9 mouse cellular contexts compared by ENCODE assay signal in the genomic region with DNA sequence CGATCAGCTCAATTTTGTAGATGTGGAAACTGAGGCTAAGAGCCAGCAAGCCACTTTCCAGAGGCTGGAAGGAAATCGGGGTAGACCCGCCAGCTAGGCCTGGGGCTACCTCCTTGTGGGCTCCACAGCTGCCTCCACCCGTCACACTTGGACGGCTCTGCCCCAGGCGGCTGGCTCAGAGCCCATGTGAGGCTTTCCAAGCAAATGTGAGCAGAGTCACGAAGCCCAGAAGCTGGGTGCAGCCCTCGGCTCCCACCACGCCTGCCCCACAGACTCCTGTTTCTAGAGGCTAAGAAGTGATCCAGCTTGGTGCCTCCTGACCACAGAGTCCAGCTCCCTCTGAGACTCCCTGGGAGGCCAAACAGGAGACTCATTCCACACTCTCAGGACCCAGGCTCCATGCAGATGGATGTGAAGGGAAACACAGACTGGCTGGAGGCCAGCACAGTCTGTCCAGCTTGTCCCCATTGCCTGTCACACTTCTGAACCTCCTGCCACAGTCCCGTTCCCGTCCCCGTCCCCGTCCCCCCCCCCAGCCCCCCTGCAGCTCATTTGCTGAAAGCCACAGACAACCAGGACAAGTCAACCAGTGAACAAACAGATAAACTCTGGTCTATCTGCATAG. TPM values are rescaled to one million over a fixed set of nuclear protein-coding genes. Genes with fewer than 3 reads are reported as not detected.
A peak's percentile ranks its signal among the peaks of the same experiment; 100 is the strongest.
DNase-seq lines count a peak whose midpoint lies in the region; ATAC-seq lines count a peak whose summit lies in the region.
"Had no signal": no experiment of that assay in that cellular context is flagged by ENCODE, and none has a peak within 500 bp of the region (broad histone marks: within the 10 kb centered on the region; RNA-seq: fewer than 3 reads in every experiment).

No protein-coding gene starts in this region.

- 0 out of 2 replicates have a peak overlapping the region, but pooled peaks have one; percentile 0 for H3K4me2 ChIP-seq in embryonic facial prominence, embryonic 12.5 days (replicated peaks)
- peak overlapping the region; percentile 50 for H3K4me2 ChIP-seq in heart, embryonic 13.5 days
- H3K4me2 ChIP-seq in kidney, embryonic 16.5 days (replicated peaks; ENCODE audit: low read depth, low read length), result peak overlapping the region; percentile 5; the same call in 1 of the 2 replicates

- H3K4me3 ChIP-seq in embryonic facial prominence, embryonic 12.5 days, result no peak overlapping the region
- H3K4me3 ChIP-seq in heart, embryonic 13.5 days, result peak overlapping the region; percentile 13; the same call in 1 of the 2 replicates
- no peak overlapping the region for H3K4me3 ChIP-seq in kidney, embryonic 16.5 days (ENCODE audit: low read length)

- ATAC-seq in embryonic facial prominence, embryonic 12.5 days (ENCODE audit: insufficient number of reproducible peaks, insufficient read depth, low FRiP score, low TSS enrichment), result no peak
- 0 out of 2 replicates have a peak, but pooled peaks have one; percentile 27 for ATAC-seq in heart, embryonic 13.5 days (ENCODE audit: extremely low read depth, insufficient number of reproducible peaks, low FRiP score, low TSS enrichment)
- peak; percentile 85 for ATAC-seq in kidney, embryonic 16.5 days (ENCODE audit: low FRiP score, low TSS enrichment)

- no peaks in the 10 kb centered on the region for H3K27me3 ChIP-seq in embryonic facial prominence, embryonic 12.5 days
- H3K27me3 ChIP-seq in heart, embryonic 13.5 days (replicated peaks), result no peaks in the 10 kb centered on the region
- H3K27me3 ChIP-seq in kidney, embryonic 16.5 days (ENCODE audit: insufficient read depth, low read length), result no peaks in the 10 kb centered on the region

- no peaks in the 10 kb centered on the region for H3K36me3 ChIP-seq in embryonic facial prominence, embryonic 12.5 days
- no peaks in the 10 kb centered on the region for H3K36me3 ChIP-seq in heart, embryonic 13.5 days
- no peaks in the 10 kb centered on the region for H3K36me3 ChIP-seq in kidney, embryonic 16.5 days (ENCODE audit: insufficient read depth, low read length)

- DNase-seq in right cerebral cortex, adult 18-20 months, result peak; percentile 32
- DNase-seq in right cerebral cortex, postnatal 25 days, result no peak
- DNase-seq in lung, postnatal 10 days, result peak; percentile 91
- DNase-seq in testis, postnatal 14 days (ENCODE audit: low spot score), result peak; percentile 64
- no peak for DNase-seq in thymus, postnatal 14 days

- H3K9ac ChIP-seq in embryonic facial prominence, embryonic 12.5 days, result no peak overlapping the region
- H3K9ac ChIP-seq in heart, embryonic 13.5 days, result peak overlapping the region; percentile 56
- peak overlapping the region; percentile 9; the same call in 1 of the 2 replicates for H3K9ac ChIP-seq in kidney, embryonic 16.5 days (replicated peaks; ENCODE audit: low read length)

- H3K4me1 ChIP-seq in embryonic facial prominence, embryonic 12.5 days, result peaks cover 39% of the 10 kb centered on the region
- H3K4me1 ChIP-seq in heart, embryonic 13.5 days, result peaks cover 57% of the 10 kb centered on the region
- peaks cover 67% of the 10 kb centered on the region for H3K4me1 ChIP-seq in kidney, embryonic 16.5 days (ENCODE audit: insufficient read depth, low read length)

- H3K27ac ChIP-seq in embryonic facial prominence, embryonic 12.5 days, result peak overlapping the region; percentile 61
- peak overlapping the region; percentile 83 for H3K27ac ChIP-seq in heart, embryonic 13.5 days (replicated peaks)
- peak overlapping the region; percentile 71 for H3K27ac ChIP-seq in kidney, embryonic 16.5 days (ENCODE audit: low read length)
- H3K27ac ChIP-seq: macrophage had no signal

- WGBS in embryonic facial prominence, embryonic 12.5 days, result 45% methylated on average over 13 of the region's 13 CpGs
- WGBS in heart, embryonic 13.5 days, result 27% methylated on average over 13 of the region's 13 CpGs
- WGBS in kidney, embryonic 16.5 days, result 11% methylated on average over 13 of the region's 13 CpGs

- no peaks in the 10 kb centered on the region for H3K9me3 ChIP-seq in embryonic facial prominence, embryonic 12.5 days
- no peaks in the 10 kb centered on the region for H3K9me3 ChIP-seq in heart, embryonic 13.5 days
- H3K9me3 ChIP-seq in kidney, embryonic 16.5 days (ENCODE audit: low read length), result no peaks in the 10 kb centered on the region

RNA-seq across cellular contexts. Expression of a gene that starts 4.9 kb away (rescaled TPM):
- 7.1 and 7.9 TPM in 2 replicates for polyA plus RNA-seq in embryonic facial prominence, embryonic 12.5 days (2016; fragmentation: Nextera tagmentation; extraction: Ambion mirVana)
- 2.9 and 3.3 TPM in 2 replicates for polyA plus RNA-seq in heart, embryonic 13.5 days (2015; fragmentation: Nextera tagmentation; extraction: Ambion mirVana)
- polyA plus RNA-seq in kidney, embryonic 16.5 days (2015; fragmentation: Nextera tagmentation; extraction: Ambion mirVana), result 7.0 TPM in 2 replicates

RNA-seq across cellular contexts. Expression of a gene that starts 26.7 kb away (rescaled TPM):
- 42.0 and 44.7 TPM in 2 replicates for polyA plus RNA-seq in embryonic facial prominence, embryonic 12.5 days (2016; fragmentation: Nextera tagmentation; extraction: Ambion mirVana)
- 24.1 and 26.2 TPM in 2 replicates for polyA plus RNA-seq in heart, embryonic 13.5 days (2015; fragmentation: Nextera tagmentation; extraction: Ambion mirVana)
- 46.1 and 46.4 TPM in 2 replicates for polyA plus RNA-seq in kidney, embryonic 16.5 days (2015; fragmentation: Nextera tagmentation; extraction: Ambion mirVana)

Comparison
In these comparisons a context has a peak if more than half of its experiments do, and no peak if none do; other contexts are left out.
1. DNase-seq: peak in right cerebral cortex, adult 18-20 months (single experiment), lung, postnatal 10 days (single experiment) and testis, postnatal 14 days (single experiment); none in right cerebral cortex, postnatal 25 days (single experiment) and thymus, postnatal 14 days (single experiment).
2. H3K4me2 ChIP-seq: peak in every context shown above with its lines; median percentile 50 in heart, embryonic 13.5 days; 5 in kidney, embryonic 16.5 days; 0 in embryonic facial prominence, embryonic 12.5 days.
3. Peak in every context shown above with its lines, with median percentiles within 50 percentile points of each other: H3K27ac ChIP-seq.